Mouse (Mus musculus) naive thymus-derived CD4-positive, alpha-beta T cell, adult 2 months (primary cell): ENCODE data around the gene Tmem123.

Experiments used
- DNase-seq: peaks from one replicate; pipeline ENCODE4 v3.0.0-alpha.2; 2011; ENCODE audit warnings: low read depth

Gene Tmem123

GRCm38 (mm10) chr9:7824916-7825315 lies 61.1 kb downstream of the Tmem123 start:
- DNase-seq = no peak

DNA sequence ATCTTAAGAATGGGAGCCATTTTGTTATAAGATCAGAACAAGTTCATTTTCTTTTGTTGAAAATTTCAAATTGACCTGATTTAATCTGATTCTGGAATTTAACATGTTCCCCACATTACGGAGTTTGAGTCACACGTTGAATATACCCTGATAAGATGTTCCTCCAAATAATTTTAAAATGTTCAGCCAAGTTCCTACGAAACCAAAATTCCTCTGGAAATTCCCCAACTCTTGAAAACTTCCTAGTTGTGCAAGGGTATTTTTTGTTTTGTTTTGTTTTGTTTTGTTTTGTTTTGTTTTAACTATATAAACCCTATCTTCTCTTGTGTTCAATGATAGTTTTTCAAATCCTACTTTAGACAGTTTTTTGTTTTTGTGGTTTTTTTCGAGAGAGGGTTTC lies 64.9 kb downstream of the Tmem123 start:
- no peak for DNase-seq

DNA sequence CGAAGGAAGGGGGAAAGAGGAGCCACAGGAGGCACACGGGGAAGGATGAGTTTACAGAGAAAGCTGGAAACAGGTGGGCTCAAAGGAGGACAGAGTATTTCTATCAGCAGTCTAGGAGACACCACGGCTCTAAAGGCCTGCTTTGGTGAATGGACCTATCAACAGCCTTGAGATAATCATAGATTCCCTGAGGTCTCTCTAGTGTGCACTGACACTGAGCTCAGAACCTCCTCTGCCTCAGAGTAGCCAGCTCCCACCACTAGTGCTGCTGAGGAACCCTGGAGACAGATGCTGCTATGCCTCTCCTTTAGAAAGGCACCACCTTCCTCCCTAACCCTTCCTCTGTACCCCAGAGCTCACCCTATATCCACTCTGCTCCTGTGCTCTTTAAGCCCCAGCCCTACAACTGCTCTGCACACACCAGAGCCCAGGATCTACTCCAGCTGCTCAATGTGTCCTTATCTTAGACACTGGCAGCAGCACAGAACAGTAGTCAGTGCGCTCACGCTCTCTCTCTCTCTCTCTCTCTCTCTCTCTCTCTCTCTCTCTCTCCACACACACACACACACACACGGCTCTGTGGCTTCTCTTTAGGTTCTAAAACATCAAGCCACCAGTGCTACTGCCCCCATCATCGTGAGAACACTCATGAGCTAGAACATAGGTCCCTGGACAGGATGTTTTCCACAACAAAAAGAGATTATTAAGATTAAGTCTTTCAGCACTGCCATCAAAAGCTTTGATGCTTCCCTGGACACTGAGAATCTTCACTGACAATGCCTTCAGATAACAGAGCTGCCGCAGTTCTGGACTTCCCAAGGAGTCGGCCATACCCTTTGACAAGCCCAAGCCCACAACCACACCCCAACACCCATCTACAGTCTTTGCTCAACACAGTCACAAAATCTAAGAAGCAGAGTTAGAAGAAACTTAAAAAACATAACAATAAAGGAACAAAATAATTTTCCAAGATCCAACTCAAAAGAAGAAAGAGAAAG lies 66.0 kb downstream of the Tmem123 start:
- peak; percentile 53 for DNase-seq

- no peak for DNase-seq
Observed at GRCm38 (mm10) chr9:7833421-7833820, 69.6 kb downstream of the Tmem123 start.

GRCm38 (mm10) chr9:7835302-7835701 lies 71.5 kb downstream of the Tmem123 start:
- DNase-seq = no peak

- DNase-seq = no peak
Observed at GRCm38 (mm10) chr9:7836331-7836730, 72.5 kb downstream of the Tmem123 start.

DNA sequence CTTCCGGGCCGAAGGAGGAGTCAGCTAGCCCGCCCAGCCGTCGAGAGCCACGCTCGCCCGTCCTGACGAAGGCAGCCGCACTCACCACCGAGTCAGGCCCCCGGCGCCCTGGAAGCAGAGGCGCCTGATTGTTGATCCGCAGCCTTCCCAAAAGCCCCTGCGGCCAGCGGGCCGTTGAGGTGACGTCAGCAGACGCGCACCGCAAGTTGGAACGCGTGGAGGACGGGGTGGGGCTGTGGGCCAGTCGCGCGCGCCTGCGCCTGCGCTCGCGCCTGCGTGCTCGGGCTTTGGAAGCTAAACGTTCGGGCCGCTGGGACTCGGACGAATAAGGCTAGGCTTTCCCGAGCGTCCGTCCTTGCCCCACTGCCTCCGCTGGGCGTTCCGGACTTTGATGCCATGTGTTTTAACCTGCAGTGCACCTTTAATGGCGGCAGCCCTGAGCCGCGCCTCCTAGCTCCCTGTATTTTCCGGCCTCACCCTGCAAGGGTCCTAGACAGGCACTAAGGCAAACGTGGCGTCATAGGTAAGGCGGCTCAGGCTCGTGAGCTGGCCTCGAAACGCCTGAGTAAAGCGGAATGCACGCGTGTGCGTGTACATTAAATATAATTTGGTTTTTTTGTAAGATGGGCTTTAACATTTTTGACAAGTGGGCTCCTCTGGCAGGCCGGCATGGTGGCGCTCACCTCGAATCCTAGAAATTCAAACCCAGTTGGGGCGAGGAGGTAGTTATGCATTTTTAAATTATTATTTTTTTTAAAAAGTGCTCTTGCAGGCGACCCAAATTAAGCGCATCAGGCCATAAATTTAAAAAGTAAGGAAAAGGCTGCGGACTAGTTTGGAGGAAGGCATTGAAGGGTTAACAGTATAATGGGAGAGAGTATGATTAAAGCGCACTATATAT lies 73.3 kb downstream of the Tmem123 start, which contains the start of gene Birc2:
Gene Birc2, minus strand, starts transcription at position 160 of the 901 bp plus-strand sequence.
- DNase-seq = peak; percentile 97

DNA sequence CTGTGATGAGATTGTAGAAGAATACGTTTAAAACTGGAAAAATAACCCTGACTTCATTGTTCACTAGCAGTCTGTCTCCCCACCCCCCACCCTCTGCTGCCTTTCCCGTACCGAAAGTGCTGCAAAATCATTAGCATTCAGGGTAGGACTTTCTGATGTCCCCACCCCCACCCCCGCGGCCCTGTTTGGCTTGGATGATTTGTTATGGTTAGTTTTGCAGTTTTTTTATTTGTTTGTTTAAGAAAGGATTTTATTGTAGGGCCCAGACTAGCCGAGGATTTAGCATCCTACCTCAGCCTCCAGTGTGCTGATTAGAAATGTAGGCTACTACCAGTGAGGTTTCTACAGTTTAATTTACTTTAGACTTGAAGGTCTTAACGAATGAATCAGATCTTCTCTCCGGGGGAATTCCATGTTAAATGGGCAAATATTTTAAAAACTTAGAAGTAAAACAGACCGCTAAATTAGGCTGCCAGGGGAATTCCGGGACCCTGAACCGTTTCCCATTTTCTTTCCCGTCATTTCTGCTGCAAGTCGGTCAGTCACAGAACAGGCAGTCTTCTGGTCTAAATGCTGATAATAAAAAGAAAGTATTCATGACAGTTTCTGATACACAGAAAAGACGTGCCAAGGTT lies 74.1 kb downstream of the Tmem123 start:
- peak; percentile 67 for DNase-seq

- no peak for DNase-seq
Observed at GRCm38 (mm10) chr9:7841221-7841620, 77.4 kb downstream of the Tmem123 start.
